In genomic region chr16:20732925-20733730, GRCm38 (mm10) we compare ENCODE assay signal across 8 mouse cellular contexts. TPM values are rescaled to one million over a fixed set of nuclear protein-coding genes. Genes with fewer than 3 reads are reported as not detected.
DNase-seq lines count a peak whose midpoint lies in the region; TF ChIP-seq lines count a peak whose summit lies in the region.

Gene Chrd (plus strand): TSS chr16:20733127.

- no peak within 1 kb of the TSS for H3K27ac ChIP-seq in bone marrow macrophage, adult 2 months (ENCODE audit: insufficient read depth, low read depth, low read length)
- peak within 1 kb of the TSS; percentile 91 for H3K27ac ChIP-seq in forebrain, embryonic 10.5 days

- H3K36me3 ChIP-seq in forebrain, embryonic 10.5 days (replicated peaks): no peaks in the 10 kb centered on the region

- H3K9me3 ChIP-seq in forebrain, embryonic 10.5 days: no peaks in the 10 kb centered on the region

- under 1% methylated on average over 61 of the region's 70 CpGs for WGBS in forebrain, embryonic 10.5 days

- TF ChIP-seq CTCF in bone marrow macrophage, adult 2 months (IDR thresholded peaks at IDR 0.05; ENCODE audit: low read depth, low read length): no peak

- H3K4me1 ChIP-seq in bone marrow macrophage, adult 2 months (ENCODE audit: control insufficient read depth, insufficient read depth, low read length): no peaks in the 10 kb centered on the region
- H3K4me1 ChIP-seq in forebrain, embryonic 10.5 days: peaks cover 39% of the 10 kb centered on the region

- DNase-seq in MN1 (ENCODE audit: low spot score): peak; percentile 60
- peak; percentile 69 for DNase-seq in forebrain, embryonic 10.5 days (ENCODE audit: extremely low spot score, low spot score)
- DNase-seq in heart, postnatal 10 days: peak; percentile 71 to 74
- DNase-seq in layer of hippocampus, postnatal 10 days (ENCODE audit: low spot score in 2 of 2): peak; percentile 66 to 75
- DNase-seq in lung, postnatal 10 days: peak; percentile 83
- peak; percentile 76 for DNase-seq in right cerebral cortex, postnatal 25 days
- no peak for DNase-seq in spleen, postnatal 36 days (ENCODE audit: low spot score in 2 of 2)

- TF ChIP-seq POLR2A in bone marrow macrophage, adult 2 months (IDR thresholded peaks at IDR 0.05; ENCODE audit: borderline replicate concordance, low read depth, low read length): no peak

- H3K4me3 ChIP-seq in bone marrow macrophage, adult 2 months (ENCODE audit: insufficient read depth, low read length): peak within 1 kb of the TSS; percentile 40
- peak within 1 kb of the TSS; percentile 79 for H3K4me3 ChIP-seq in forebrain, embryonic 10.5 days

- peaks cover 68% of the 10 kb centered on the region for H3K27me3 ChIP-seq in forebrain, embryonic 10.5 days (ENCODE audit: poor library complexity, severe bottlenecking)

- intact Hi-C loops in heart, postnatal 10 days (cut with DNase I): no loop called here

RNA-seq across cellular contexts. Expression of gene Chrd, which starts in this region (rescaled TPM):
- not detected in 2 replicates for polyA plus RNA-seq in bone marrow macrophage, adult 2 months (2012; ENCODE audit: insufficient read depth, insufficient read length, missing spikeins)
- polyA plus RNA-seq in forebrain, embryonic 10.5 days (2016; fragmentation: Nextera tagmentation; extraction: Ambion mirVana): 0.87 and 1.2 TPM in 2 replicates
- 1 to 10 TPM; 1.4 to 3.4 TPM for total RNA-seq in heart, postnatal 10 days (2021)
- 10 to 100 TPM; 25.1 TPM for total RNA-seq in layer of hippocampus, postnatal 10 days (2021)

Comparison
In these comparisons a context has a peak if more than half of its experiments do, and no peak if none do; other contexts are left out.
1. RNA of gene Chrd (total RNA-seq): 25.1 TPM in layer of hippocampus, postnatal 10 days; 1.4 to 3.4 TPM in heart, postnatal 10 days; every median in the first group is over 4 times any median in the second.
2. DNase-seq: peak in MN1 (single experiment), forebrain, embryonic 10.5 days (single experiment), heart, postnatal 10 days (2 of 2), layer of hippocampus, postnatal 10 days (2 of 2), lung, postnatal 10 days (single experiment) and right cerebral cortex, postnatal 25 days (single experiment); none in spleen, postnatal 36 days (0 of 2).